Mouse (Mus musculus): ENCODE data around the gene Eif4e2. TPM values are rescaled to one million over a fixed set of nuclear protein-coding genes. Genes with fewer than 3 reads are reported as not detected.

Eif4e2 gene
- total RNA-seq, 2 experiments from 2014 or later: 90.6 to 91.7 TPM

DNA sequence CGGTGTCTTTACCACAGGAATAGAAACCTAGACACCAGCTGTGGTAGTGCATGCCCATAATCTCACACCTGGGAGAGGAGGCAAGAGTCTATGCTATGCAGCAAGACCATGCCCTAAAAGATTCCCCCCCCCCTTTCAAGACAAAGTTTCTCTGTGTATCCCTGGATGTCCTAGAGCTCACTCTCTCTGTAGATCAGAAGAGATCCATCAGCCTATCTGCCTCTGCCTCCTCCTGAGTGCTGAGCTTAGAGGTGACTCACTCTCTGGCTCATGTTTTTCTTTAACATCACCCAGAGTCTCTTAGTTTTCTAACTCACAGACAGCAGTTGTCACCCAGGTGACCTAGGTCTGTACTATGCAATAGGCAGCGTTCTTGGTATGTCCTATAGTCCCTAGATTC, 45.6 kb downstream of the Eif4e2 start:
- no peak for DNase-seq

- no peak for DNase-seq
These were observed 49.5 kb downstream of the Eif4e2 start for GRCm38 (mm10) chr1:87263257-87263656.

- no peak for DNase-seq
These were observed 50.1 kb downstream of the Eif4e2 start for GRCm38 (mm10) chr1:87263796-87264133.

DNA sequence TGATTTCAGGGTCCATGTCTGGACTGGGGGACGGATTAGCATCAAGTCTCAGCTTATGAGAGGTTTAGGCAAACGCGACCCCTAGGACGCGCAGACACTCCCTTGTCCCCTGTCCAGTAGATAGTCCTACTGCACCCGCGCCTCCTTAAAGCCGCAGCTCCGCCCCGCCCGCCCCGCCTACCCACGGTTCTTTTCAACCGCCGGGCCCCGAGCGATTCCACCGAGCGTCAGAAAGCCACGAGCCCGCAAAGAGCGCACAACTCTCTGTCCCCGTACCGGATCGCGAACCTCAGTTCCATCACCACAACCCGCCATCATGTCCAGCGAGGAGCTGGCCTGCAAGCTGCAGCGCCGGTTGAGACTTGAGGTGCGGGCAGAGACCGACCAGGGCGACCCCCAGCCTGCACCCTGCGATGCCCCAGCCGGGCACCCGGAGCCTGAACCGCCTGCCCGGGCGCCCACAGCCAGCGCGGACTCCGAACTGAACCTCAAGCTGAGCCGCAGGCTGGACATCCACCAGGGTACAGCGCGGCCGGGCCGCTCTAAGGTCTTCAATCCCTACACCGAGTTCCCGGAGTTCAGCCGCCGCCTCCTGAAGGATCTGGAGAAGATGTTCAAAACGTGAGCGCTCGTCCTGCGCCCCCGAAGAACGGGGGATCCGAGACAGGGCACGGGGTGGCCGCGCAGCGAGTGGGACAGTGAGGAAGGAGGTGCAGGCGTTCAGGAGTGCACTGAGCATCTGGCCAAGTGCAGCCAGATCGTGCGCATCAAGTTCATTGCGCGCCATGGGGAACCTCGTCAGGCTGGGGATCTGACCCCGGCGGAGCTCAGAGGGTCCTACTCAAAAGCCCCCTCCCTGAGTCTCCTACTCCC, 50.7 kb downstream of the Eif4e2 start, which contains the start of gene Efhd1:
Gene Efhd1 (plus strand): TSS at position 230 of the 873 bp plus-strand sequence.
- DNase-seq: peak; percentile 90

DNA sequence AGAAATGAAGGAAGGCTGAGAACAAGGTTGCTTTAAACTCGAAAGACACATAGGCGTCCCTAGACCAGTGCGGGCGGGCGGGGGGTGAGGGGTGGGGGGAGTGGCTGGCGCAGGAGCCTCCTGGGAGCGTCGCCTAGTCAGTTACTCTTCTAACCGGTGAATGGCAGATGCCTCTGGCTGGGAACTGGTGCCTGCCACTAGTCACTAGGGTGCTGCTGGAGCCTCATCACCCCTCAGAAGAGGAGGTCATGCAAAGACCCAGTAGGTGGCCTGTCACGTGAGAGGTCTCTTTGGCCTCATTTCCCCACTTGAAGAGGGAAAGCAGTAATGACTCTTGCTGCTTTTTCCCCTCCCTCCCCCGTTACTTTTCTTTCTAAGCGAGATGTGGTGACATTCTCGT, 51.5 kb downstream of the Eif4e2 start:
- no peak for DNase-seq

DNA sequence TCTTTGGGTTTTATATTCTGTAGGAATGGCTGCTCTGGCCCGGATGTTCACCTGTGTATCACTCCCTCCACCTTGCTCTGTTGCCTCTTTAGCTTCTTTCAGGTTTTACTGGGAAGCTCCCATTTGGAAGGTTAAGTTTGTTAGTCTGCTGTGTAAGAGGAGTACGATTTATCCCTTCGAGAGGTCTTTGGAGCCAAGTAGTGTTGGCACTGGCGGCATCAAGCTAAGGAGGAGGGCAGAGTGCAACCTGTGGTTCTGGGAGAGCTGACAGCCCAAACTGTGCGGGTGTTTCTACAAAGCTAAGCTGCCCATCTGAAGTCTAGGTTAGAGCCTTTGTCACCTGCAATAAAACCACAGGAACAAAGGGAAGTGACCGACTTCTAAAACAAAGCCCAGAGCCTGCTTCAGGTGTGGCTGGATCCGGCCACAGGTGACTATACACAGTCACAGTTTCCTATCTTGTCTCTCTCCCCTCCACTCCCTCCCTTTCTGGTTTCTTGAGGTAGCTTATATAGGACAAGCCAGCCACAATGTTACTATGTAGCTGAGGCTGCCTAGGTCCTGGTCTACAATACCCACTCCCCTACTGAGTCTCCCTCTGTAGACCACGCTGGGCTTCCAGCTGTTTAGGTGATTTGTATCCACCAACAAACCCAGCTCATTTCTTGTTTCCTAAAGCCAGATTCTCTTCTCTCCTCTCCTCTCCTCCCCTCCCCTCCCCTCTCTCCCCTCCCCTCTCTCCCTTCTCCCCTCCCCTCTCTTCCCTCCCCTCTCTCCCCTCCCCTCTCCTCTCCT, 52.8 kb downstream of the Eif4e2 start:
- DNase-seq: no peak

- no peak for DNase-seq
These were observed 56.5 kb downstream of the Eif4e2 start for GRCm38 (mm10) chr1:87270204-87270603.

- peak; percentile 50 for DNase-seq
These were observed 57.1 kb downstream of the Eif4e2 start for GRCm38 (mm10) chr1:87270641-87271467.

DNA sequence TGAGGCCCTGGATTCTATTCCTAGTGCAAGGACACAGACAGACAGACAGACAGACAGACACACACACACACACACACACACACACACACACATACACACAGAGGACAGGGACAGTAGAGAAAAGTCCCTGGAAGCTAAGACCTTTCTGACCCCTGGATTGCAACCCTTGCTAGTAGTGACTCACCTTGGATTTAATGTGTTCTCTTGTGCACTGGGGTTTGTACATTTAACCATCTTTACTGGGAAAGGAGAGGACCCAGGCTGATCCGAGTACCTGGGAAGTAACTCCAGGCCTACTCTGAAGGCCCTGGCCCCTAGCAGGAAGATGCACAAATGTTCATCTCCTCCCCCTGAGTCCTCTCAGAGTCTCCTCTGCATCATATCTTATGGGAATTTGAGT, 57.9 kb downstream of the Eif4e2 start:
- no peak for DNase-seq

GRCm38 (mm10) chr1:87272462-87272861, 58.7 kb downstream of the Eif4e2 start:
- peak; percentile 65 for DNase-seq

DNA sequence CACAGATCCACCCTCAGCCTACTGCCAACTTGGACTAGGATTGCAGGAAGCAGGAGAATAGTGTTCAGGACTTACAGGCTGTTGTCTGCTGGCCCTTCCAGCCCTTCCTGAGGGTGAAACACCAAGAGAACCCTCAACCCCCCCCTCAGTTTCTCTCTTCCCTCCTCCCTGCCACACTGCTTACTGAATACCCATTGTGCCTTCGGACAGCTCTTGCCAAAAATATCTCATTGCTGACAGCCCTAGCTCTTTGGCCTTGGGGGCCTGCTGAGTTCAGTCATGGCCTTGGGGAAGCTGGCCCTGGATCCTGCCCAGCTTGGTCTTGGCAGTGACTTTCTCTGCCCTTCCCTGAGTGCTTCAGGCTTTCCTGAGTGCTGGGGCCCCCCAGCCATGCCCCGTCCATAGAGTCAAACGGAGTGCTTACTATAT, 59.8 kb downstream of the Eif4e2 start:
- peak; percentile 87 for DNase-seq

DNA sequence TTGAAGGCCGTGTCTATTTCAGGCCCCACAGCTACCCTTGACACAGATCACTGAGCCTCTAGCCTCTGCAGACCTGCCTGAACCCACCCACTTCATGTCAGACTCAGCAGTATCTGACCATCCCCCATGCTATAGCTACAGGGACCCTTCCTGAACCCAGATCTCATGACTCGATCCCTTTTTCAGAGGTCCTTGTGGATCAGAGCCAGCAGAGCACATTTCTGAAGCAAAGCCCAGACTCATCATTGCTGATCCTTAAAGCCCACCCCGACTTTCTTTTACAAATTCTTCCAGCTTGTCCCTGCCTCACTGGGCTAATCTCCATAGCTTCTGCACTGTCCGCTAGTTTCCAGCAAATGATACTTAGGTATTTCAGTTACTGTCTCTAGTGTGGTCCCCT, 60.4 kb downstream of the Eif4e2 start:
- DNase-seq: no peak

DNA sequence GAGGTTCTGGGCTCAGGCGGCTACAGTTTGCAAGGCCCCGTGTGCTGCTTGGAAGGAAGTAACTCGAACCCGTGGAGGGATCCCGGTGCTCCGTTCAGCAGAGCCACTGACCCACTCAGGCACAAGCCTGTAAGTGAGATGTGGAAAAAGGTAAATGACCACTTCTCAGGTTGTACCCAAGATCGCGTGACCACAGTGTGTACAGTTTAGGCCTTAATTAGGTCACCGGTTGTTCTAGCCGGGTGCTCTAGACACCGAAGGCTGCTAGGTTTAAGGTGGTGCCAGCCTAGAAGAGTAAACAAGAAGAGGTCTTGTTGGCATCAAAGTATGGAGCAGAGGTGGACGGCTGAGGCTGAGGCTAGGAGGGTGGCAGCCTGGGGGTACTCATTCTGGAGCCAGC, 61.4 kb downstream of the Eif4e2 start:
- no peak for DNase-seq

- no peak for DNase-seq
These were observed 62.3 kb downstream of the Eif4e2 start for GRCm38 (mm10) chr1:87276056-87276455.

- DNase-seq: no peak
These were observed 66.6 kb downstream of the Eif4e2 start for GRCm38 (mm10) chr1:87280281-87280680.

DNA sequence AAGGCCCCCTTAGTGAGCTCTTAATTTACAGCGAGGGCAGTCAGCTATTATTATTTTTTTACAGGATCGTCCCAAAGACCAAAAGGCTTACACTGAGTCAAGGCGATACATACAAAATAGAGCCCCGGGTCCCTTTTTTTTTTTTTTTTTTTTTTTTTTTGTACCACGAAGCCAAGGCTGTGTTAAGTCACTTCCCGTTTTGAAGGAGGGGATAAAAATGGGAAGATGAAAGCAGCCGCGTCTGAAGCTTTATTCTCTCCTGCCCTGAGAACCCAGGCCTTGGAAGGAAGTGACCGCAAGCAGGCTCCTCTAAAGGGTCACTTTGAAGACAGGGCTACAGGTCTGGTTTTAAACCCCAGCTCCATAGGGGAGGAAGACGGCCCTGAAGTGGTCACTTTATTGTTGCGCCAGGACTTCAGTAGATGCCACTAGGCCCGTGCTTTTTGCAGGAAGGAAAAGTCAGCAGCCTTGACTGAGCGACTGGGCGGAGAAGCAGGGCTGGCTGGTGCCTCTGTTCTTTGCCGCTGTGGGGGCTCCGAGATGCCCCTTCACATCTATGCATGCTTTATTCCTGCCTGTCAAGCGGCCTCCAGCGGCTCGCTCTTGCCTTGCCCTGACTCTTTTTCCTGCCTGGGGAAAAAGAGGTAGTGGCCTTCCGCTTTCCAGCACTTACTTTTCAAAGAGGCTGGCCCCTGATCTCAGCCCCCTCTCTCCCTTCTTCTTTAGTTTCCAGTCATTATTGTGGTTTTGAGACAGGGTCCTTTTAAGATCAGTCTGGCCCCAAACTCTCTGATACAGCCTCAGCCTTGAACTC, 68.1 kb downstream of the Eif4e2 start:
- peak; percentile 56 for DNase-seq

DNA sequence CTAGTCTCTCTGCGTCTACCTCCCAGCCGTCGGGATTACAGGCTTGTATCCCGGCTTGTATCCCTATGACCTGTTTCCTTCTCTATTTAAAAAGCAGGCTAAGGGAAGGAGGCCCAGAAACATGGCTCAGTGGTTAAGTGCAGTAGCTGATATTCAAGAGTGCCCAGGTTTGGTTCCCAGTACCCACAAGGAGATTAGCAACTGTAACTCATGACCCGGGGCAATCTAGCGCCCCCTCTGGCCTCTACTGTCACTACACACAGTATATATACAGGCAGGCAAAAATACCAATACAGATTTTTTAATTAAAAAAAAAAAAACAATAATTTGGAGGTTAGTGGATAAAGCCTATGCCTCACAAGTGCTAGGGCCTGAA, 68.7 kb downstream of the Eif4e2 start:
- no peak for DNase-seq

DNA sequence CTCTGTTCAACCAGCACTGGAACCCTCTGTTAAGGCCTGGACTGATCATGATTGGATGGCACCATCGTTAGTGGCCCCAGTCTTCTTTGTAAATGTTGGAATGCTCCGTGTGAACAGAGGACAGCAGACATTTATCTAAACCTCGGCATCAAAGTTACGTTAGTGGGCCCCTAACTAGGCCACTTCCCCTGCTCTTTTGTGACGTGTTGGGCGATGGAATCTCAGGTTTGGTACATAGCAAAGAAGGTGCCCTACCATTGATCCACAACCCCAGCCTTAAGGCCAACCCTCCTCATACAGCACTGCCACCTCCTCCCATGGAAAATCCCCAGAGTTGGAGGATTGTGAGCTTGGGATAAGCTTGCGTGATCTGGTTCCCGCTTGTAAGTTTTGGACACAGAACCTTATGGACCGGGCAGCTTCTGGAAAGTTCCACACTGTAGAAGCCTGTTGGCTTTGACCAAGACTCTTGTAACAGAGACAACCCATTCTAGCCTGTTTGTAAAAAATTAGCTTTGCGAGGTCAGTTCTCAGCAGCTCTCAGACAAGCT, 69.8 kb downstream of the Eif4e2 start:
- DNase-seq: no peak

DNA sequence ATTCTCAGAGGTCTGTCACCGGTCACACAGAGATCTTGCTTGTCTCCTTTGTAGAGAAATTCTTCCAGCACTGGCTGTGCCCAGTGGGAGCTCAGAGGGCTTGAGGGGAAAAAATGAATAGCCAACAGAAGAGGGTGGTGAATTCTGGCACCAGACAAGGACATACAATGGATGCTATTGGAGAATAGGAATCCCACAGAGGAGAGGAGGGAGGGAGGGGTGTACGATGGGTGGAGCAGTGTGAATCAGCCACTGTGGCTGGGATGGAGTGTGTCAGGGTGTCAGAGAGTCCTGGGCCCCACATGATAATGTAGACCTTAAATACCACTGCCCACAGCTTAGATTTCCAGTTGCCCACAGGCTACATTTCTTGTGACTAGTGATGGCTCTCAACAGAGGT, 73.4 kb downstream of the Eif4e2 start:
- no peak for DNase-seq

Measured in adrenal gland, postnatal 10 days (tissue).